Mouse (Mus musculus) kidney, adult 2 months (tissue): Measurements from ENCODE around the gene Itgb3. TPM values are rescaled to one million over a fixed set of nuclear protein-coding genes. Genes with fewer than 3 reads are reported as not detected.

ENCODE experiments used
- DNase-seq: peaks from one replicate; pipeline ENCODE4 v3.0.0; 2021
- H3K27ac ChIP-seq: fragments of 200-500 bp; 2 replicates; pipeline ENCODE4 v1.5.1; 2012; ENCODE audit warnings: low read depth, low read length, control low read depth, inconsistent platforms; ENCODE audit not compliant: insufficient read depth
- H3K27me3 ChIP-seq: fragments of 200-500 bp; replicated peaks from 2 replicates; pipeline ENCODE4 v1.6.1; 2012; ENCODE audit warnings: mild to moderate bottlenecking, moderate library complexity, low read length, inconsistent platforms; ENCODE audit not compliant: control insufficient read depth, insufficient read depth
- H3K36me3 ChIP-seq: fragments of 200-500 bp; 2 replicates; pipeline ENCODE4 v1.6.1; 2012; ENCODE audit warnings: mild to moderate bottlenecking, moderate library complexity, low read length, inconsistent platforms; ENCODE audit not compliant: control insufficient read depth, insufficient read depth
- H3K4me1 ChIP-seq: fragments of 200-500 bp; 2 replicates; pipeline ENCODE4 v1.6.1; 2011; ENCODE audit warnings: low read length; ENCODE audit not compliant: control insufficient read depth, insufficient read depth
- H3K4me3 ChIP-seq: fragments of 200-500 bp; 2 replicates; pipeline ENCODE4 v1.5.1; 2011; ENCODE audit warnings: mild to moderate bottlenecking, low read depth, low read length, control low read depth; ENCODE audit not compliant: insufficient read depth
- CTCF ChIP-seq: fragments of 200-500 bp; conservative IDR thresholded peaks from 2 replicates; pipeline ENCODE4 v1.5.1; 2011; ENCODE audit warnings: low read depth, mild to moderate bottlenecking, control low read depth, low read length, moderate library complexity, mixed read lengths; ENCODE audit not compliant: insufficient read depth, insufficient read length
- POLR2A ChIP-seq: fragments of 200-500 bp; IDR thresholded peaks from one replicate; pipeline ENCODE4 v1.6.1; 2011; ENCODE audit warnings: low read depth, low read length, control low read depth
- WGBS: fragments of 180-500 bp; shearing (Covaris S2); methylation state at CpG from one replicate; pipeline ENCODE4 v1.1.7; 2018; 5-methylcytosine and 5-hydroxymethylcytosine counted together
- polyA plus RNA-seq: library from polyadenylated mRNA; depleted of rRNA; stranded (reverse); fragments of >200 nt; gene quantifications from 2 replicates; pipeline ENCODE4 v1.2.3, GENCODE M21; 2012

Gene Itgb3
- polyA plus RNA-seq, 1 experiment = 1.3 TPM

DNA sequence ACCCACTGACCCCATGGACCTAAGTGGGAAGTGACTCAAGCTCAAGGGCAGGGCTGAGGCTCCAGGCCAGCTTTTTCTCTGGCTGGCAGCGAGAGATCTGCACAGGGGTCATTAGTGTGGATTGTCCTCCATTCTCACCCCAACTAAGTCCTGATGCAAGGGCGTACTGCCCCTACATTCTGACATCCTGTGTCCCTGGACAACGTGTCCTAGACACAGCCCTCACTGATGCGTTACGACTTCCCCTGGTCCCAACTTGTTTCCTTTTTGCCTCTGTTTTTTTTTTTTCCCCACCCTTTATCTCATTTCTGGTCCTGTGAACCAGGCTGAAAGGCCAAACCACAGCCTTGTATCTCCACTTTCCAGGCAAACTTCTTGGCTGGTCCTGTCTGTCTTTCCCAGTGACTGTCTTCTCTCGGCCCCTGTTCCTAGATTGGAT lies 10.9 kb downstream of the Itgb3 start:
- no peaks in the 10 kb centered on the region for H3K36me3 ChIP-seq
- H3K27me3 ChIP-seq = no peaks in the 10 kb centered on the region
- H3K4me3 ChIP-seq = no peak overlapping the region
- no peaks in the 10 kb centered on the region for H3K4me1 ChIP-seq
- 67% methylated on average over 6 of the region's 6 CpGs for WGBS
- no peak overlapping the region for H3K27ac ChIP-seq
- no peak for TF ChIP-seq CTCF
- no peak for TF ChIP-seq POLR2A
- DNase-seq = peak; percentile 32

DNA sequence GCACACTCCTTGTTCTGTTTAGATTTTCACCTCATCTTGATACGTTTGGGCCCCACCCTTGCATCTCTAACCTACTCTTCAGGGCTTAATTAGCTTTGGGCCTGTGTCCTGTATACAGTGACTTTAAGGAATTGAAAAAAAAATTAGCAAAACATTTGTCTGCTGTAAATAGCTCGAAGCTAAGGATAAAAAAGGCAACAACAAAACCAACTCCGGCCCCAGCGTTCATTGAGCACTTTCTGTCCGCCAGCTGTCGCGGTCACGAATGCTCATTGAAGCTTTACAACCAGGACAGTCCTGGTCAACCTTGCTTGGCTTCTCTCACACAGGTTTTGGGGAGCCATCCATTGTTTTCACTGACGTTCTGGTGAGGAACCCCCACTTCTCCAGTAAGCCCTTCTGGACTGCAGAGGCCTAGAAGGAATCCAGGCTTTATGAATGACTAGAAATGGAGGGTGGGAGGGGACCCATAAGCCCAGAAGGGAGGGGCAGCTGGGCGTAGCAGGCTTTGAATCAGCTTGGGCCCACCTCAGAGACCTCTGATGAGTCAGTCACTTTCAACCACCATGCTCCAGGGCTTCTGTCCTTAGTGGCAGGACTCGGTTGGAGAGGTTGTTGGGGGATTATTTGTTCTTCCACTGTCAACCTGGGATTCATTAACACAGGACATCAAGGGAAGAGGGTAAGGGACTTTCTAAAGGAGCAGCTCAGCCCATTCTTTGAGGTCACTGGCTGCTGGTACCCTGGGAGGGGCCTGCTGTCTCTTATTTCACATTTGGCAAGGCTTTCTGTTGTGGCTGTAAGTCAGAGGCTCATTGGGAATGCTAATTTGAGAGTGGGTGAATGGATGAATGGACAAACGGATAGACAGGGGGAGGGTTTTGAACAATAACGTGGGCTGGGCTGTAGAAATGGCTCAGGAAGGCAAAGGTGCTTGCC lies 11.6 kb downstream of the Itgb3 start:
- H3K27ac ChIP-seq = no peak overlapping the region
- no peaks in the 10 kb centered on the region for H3K4me1 ChIP-seq
- TF ChIP-seq CTCF = no peak
- TF ChIP-seq POLR2A = no peak
- H3K4me3 ChIP-seq = no peak overlapping the region
- DNase-seq = no peak
- WGBS = 77% methylated on average over 13 of the region's 13 CpGs
- no peaks in the 10 kb centered on the region for H3K36me3 ChIP-seq
- no peaks in the 10 kb centered on the region for H3K27me3 ChIP-seq

DNA sequence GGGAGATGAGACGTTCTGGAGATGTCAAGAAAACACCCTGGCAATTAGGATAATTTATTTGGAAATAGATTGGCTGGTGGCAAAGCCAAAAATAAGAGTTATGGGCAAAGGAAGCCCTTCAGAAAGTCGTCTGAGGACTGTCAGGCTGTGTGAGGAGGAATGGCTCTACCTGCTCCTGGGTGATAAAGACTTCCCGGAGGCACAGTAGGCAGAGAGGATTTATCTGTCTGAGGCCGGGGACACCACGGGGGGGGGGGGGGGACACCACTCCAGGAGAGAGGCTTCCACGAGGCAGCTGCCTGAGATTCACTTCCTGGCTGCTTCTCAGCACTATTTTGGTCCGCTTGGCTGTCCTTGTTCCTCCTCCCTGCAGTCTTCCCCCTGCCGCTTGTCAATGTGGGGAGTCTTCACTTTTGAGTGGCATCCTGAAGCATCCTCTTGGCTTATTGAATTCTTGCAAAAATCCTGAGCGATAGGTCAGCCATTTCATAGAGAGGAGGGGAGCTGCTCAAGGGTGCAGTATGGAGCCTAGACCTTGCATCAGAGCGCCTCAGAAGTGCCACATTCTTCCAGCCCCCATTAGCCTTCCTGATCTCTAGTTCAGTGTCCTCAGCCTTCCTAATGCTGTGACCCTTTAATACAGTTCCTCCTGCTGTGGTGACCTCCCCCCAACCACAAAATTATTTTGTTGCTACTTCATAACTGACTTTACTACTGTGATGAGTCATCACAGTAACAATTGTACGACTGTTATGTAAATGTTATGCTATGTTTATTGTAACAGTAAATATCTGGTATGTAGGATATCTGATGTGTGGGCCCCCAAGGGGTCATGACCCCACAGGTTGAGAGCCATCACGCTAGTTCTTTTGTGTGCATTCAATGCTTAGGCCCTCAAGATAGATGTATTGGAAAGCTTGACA lies 14.5 kb downstream of the Itgb3 start:
- no peak for DNase-seq
- no peak for TF ChIP-seq POLR2A
- no peak for TF ChIP-seq CTCF
- no peaks in the 10 kb centered on the region for H3K36me3 ChIP-seq
- H3K4me3 ChIP-seq = no peak overlapping the region
- no peaks in the 10 kb centered on the region for H3K27me3 ChIP-seq
- H3K4me1 ChIP-seq = peaks cover 3% of the 10 kb centered on the region; the same call in 1 of the 2 replicates
- WGBS = 43% methylated on average over 12 of the region's 12 CpGs
- no peak overlapping the region for H3K27ac ChIP-seq

DNA sequence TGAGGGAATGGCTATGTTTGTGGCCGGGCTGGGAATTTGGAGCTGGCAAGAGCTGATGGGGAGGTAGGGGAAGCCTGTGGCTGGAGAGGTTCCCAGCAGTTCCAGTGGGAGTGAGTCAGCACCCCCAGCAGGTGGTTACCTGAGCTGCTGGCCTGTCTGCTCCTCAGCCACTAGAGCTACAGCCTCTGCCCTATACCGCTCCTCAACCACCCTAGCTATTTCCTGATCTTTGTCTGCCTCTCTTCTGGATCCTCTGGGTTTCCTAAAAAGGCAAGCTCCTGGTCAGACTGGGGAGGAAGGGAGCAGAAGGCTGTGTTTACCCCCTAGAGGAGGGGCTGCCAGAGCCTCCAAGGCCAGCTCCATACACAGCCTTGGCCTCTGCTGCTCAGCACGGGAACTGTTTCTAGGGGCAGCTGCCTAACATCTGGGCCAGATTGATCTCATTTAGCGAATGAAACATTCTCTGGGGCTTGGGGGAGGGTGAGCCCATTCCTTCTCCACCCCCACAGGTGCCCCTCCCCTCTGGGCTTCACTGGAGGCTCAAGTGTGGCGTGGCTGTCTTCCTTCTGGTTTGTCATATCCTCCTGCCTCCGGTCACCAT lies 17.1 kb downstream of the Itgb3 start:
- no peaks in the 10 kb centered on the region for H3K27me3 ChIP-seq
- TF ChIP-seq CTCF = no peak
- TF ChIP-seq POLR2A = no peak
- H3K27ac ChIP-seq = no peak overlapping the region
- H3K36me3 ChIP-seq = no peaks in the 10 kb centered on the region
- H3K4me1 ChIP-seq = peaks cover 3% of the 10 kb centered on the region; the same call in 1 of the 2 replicates
- H3K4me3 ChIP-seq = no peak overlapping the region
- 49% methylated on average over 6 of the region's 6 CpGs for WGBS
- peak; percentile 37 for DNase-seq

DNA sequence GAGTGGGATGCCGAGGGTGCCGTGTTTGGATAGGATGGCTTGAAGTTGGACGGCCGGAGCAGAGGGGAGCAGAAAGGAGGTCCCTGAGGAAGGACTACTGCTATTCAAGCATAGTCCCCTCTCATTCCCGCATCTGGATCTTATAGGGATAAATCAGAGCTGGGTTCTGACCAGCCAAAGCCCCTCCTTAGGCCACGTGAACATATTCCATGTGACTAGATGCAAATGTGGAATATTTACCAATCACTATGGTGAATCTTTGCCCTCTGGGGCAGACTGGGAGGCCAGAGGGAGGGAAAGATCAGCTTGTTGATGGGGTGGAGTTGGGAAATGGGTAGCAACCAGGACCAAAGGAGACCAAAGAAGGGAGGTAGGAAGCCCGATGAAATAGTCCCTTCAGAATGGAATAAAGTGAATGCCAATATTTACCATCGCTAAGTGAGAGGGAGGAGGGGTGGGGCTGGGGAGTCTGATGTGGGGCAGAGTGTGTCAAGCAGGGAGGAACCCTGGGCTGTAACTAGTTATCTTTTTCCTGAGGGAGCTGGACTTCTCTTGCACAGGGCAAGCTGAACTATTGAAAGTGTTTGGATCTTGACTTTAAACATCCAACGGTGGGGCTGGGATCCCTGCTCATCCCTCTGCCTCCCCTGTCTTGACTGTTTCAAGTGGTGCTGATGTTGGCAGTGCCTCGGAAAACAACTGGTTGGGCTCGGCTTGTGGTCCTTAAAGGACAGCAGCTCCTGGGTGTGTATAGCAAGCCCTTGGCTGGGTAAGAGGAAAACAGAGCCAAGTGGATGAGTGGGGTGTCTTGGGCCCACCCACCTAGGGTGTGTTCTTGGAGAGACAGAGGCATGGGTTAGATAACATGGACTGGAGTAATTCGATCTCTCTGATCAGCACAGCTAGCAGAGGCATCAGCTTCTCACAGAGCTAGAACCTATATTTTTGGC lies 17.9 kb downstream of the Itgb3 start:
- WGBS = 42% methylated on average over 12 of the region's 12 CpGs
- Histone ChIP-seq H3K36me3 (no peaks in the 10 kb centered on the region), H3K4me3 (no peak overlapping the region), H3K27me3 (no peaks in the 10 kb centered on the region), H3K27ac (no peak overlapping the region), H3K4me1 (peaks cover 3% of the 10 kb centered on the region; the same call in 1 of the 2 replicates)
- TF ChIP-seq POLR2A (no peak), CTCF (no peak)
- DNase-seq = peak; percentile 12

GRCm38 (mm10) chr11:104626635-104627034 lies 18.8 kb downstream of the Itgb3 start:
- H3K36me3 ChIP-seq = no peaks in the 10 kb centered on the region
- H3K4me1 ChIP-seq = peaks cover 3% of the 10 kb centered on the region; the same call in 1 of the 2 replicates
- no peak for DNase-seq
- H3K27me3 ChIP-seq = no peaks in the 10 kb centered on the region
- H3K27ac ChIP-seq = no peak overlapping the region
- no peak overlapping the region for H3K4me3 ChIP-seq
- no peak for TF ChIP-seq CTCF
- TF ChIP-seq POLR2A = no peak
